In genomic region chr1:175028716-175029204, GRCm38 (mm10) we compare ENCODE assay signal across 11 mouse cellular contexts.
DNase-seq lines count a peak whose midpoint lies in the region; ATAC-seq and TF ChIP-seq lines count a peak whose summit lies in the region.
"Had no signal": no experiment of that assay in that cellular context is flagged by ENCODE, and none has a peak within 500 bp of the region (broad histone marks: within the 10 kb centered on the region; RNA-seq: fewer than 3 reads in every experiment).

No protein-coding gene starts in this region.

- H3K4me3 ChIP-seq in intestine, embryonic 14.5 days (ENCODE audit: low read depth, low read length): no peak overlapping the region
- no peak overlapping the region for H3K4me3 ChIP-seq in intestine, postnatal 0 days (ENCODE audit: low read depth, low read length)
- no peak overlapping the region for H3K4me3 ChIP-seq in hindbrain, embryonic 11.5 days (ENCODE audit: low read depth, low read length)
- H3K4me3 ChIP-seq: myocyte had no signal

- peak; percentile 62 for DNase-seq in intestine, embryonic 14.5 days (ENCODE audit: low spot score)
- peak; percentile 43 for DNase-seq in brain, embryonic 14.5 days (ENCODE audit: low read depth)
- peak; percentile 68 for DNase-seq in hindbrain, embryonic 11.5 days (ENCODE audit: low spot score)
- DNase-seq in neural tube, embryonic 10.5 days (ENCODE audit: extremely low spot score, low spot score): peak; percentile 49
- DNase-seq in frontal cortex, adult 2 months (ENCODE audit: extremely low spot score in 1 of 2, low spot score in 1 of 2): no peak
- no peak for DNase-seq in right cerebral cortex, postnatal 14 days
- no peak for DNase-seq in heart, adult 9 months (ENCODE audit: low spot score in 2 of 2)
- DNase-seq: cerebellum, adult 9-10 months; kidney, postnatal 25 days had no signal

- TF ChIP-seq POLR2A in brain, embryonic 14.5 days (IDR thresholded peaks at IDR 0.05; ENCODE audit: borderline replicate concordance, extremely low read depth, insufficient read depth, insufficient read length, poor library complexity, severe bottlenecking): no peak

- no peaks in the 10 kb centered on the region for H3K27me3 ChIP-seq in intestine, embryonic 14.5 days (replicated peaks; ENCODE audit: control insufficient read depth, insufficient read depth, low read length)
- no peaks in the 10 kb centered on the region for H3K27me3 ChIP-seq in intestine, postnatal 0 days (replicated peaks; ENCODE audit: control insufficient read depth, insufficient read depth, low read length)
- no peaks in the 10 kb centered on the region for H3K27me3 ChIP-seq in hindbrain, embryonic 11.5 days (ENCODE audit: control insufficient read depth, insufficient read depth, low read length)

- H3K4me2 ChIP-seq in intestine, embryonic 14.5 days (ENCODE audit: low read length): no peak overlapping the region
- H3K4me2 ChIP-seq in intestine, postnatal 0 days (replicated peaks; ENCODE audit: low read depth): no peak overlapping the region
- 0 out of 2 replicates have a peak overlapping the region, but pooled peaks have one; percentile 22 for H3K4me2 ChIP-seq in hindbrain, embryonic 11.5 days (replicated peaks; ENCODE audit: low read depth, low read length)

- peak overlapping the region; percentile 62; the same call in 1 of the 2 replicates for H3K27ac ChIP-seq in intestine, embryonic 14.5 days (ENCODE audit: low read depth)
- no peak overlapping the region for H3K27ac ChIP-seq in intestine, postnatal 0 days (ENCODE audit: low read depth, low read length)
- peak overlapping the region; percentile 74 for H3K27ac ChIP-seq in hindbrain, embryonic 11.5 days (ENCODE audit: low read depth, low read length)

- no peaks in the 10 kb centered on the region for H3K9me3 ChIP-seq in intestine, embryonic 14.5 days (ENCODE audit: control insufficient read depth, low read length)
- H3K9me3 ChIP-seq in intestine, postnatal 0 days (ENCODE audit: control insufficient read depth): no peaks in the 10 kb centered on the region
- H3K9me3 ChIP-seq in hindbrain, embryonic 11.5 days (ENCODE audit: control insufficient read depth, low read length): no peaks in the 10 kb centered on the region

- H3K9ac ChIP-seq in intestine, embryonic 14.5 days (ENCODE audit: low read length): no peak overlapping the region
- no peak overlapping the region for H3K9ac ChIP-seq in intestine, postnatal 0 days (ENCODE audit: low read depth, low read length)
- no peak overlapping the region for H3K9ac ChIP-seq in hindbrain, embryonic 11.5 days (ENCODE audit: low read depth, low read length)

- 11% methylated on average over 9 of the region's 9 CpGs for WGBS in intestine, embryonic 14.5 days
- WGBS in intestine, postnatal 0 days: 24% methylated on average over 9 of the region's 9 CpGs
- 10% methylated on average over 9 of the region's 9 CpGs for WGBS in hindbrain, embryonic 11.5 days

- H3K4me1 ChIP-seq in intestine, embryonic 14.5 days (replicated peaks; ENCODE audit: control insufficient read depth, insufficient read depth, low read length): peaks cover 16% of the 10 kb centered on the region
- no peaks in the 10 kb centered on the region for H3K4me1 ChIP-seq in intestine, postnatal 0 days (replicated peaks; ENCODE audit: control insufficient read depth, insufficient read depth, low read length)
- no peaks in the 10 kb centered on the region for H3K4me1 ChIP-seq in hindbrain, embryonic 11.5 days (replicated peaks; ENCODE audit: control insufficient read depth, insufficient read depth, low read length)

- no peaks in the 10 kb centered on the region for H3K36me3 ChIP-seq in intestine, embryonic 14.5 days (ENCODE audit: control insufficient read depth, insufficient read depth, low read length)
- no peaks in the 10 kb centered on the region for H3K36me3 ChIP-seq in intestine, postnatal 0 days (ENCODE audit: control insufficient read depth, insufficient read depth)
- H3K36me3 ChIP-seq in hindbrain, embryonic 11.5 days (ENCODE audit: control insufficient read depth, insufficient read depth, low read length): no peaks in the 10 kb centered on the region

- TF ChIP-seq CTCF in intestine, postnatal 0 days (IDR thresholded peaks at IDR 0.05; ENCODE audit: low read depth): no peak
- TF ChIP-seq CTCF in brain, embryonic 14.5 days (IDR thresholded peaks at IDR 0.05; ENCODE audit: borderline replicate concordance, extremely low read depth, insufficient read depth, insufficient read length): no peak

- ATAC-seq in intestine, embryonic 14.5 days (replicated peaks; ENCODE audit: low FRiP score, low TSS enrichment, low read depth): peak; percentile 74
- ATAC-seq in intestine, postnatal 0 days: no peak
- peak; percentile 83 for ATAC-seq in hindbrain, embryonic 11.5 days (ENCODE audit: low FRiP score)

Comparison
In these comparisons a context has a peak if more than half of its experiments do, and no peak if none do; other contexts are left out.
1. DNase-seq: peak in intestine, embryonic 14.5 days (single experiment), brain, embryonic 14.5 days (single experiment), hindbrain, embryonic 11.5 days (single experiment) and neural tube, embryonic 10.5 days (single experiment); none in frontal cortex, adult 2 months (0 of 2), right cerebral cortex, postnatal 14 days (single experiment) and heart, adult 9 months (0 of 2).